Mouse (Mus musculus): Measurements from ENCODE around the gene Gatad2a. TPM values are rescaled to one million over a fixed set of nuclear protein-coding genes. Genes with fewer than 3 reads are reported as not detected.

Gatad2a gene
- total RNA-seq, 4 experiments from 2014 or later: 28.0 to 31.2 (median 30.0) TPM

DNA sequence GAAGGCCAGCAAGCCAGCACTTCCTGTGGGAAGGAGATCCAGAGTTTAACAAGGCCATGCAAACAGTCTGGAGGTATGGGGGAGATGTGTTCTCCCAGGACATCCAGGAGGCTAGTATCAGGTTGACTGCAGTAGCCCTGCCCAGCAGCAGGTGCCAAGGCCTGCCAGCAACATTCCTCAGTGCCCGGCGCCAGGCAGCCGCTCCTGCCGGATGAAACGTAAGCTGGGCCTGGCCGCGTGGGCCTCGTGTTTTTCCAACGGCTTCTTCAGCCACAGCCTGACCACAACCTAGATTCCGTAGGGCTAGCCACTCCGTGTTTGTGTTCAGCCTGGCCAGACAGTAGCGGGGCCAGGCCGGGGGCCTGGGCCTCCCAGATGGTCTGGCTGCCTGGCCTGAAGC, 121.5 kb downstream of the Gatad2a start:
- no peak for DNase-seq (ENCODE audit: low spot score)

DNA sequence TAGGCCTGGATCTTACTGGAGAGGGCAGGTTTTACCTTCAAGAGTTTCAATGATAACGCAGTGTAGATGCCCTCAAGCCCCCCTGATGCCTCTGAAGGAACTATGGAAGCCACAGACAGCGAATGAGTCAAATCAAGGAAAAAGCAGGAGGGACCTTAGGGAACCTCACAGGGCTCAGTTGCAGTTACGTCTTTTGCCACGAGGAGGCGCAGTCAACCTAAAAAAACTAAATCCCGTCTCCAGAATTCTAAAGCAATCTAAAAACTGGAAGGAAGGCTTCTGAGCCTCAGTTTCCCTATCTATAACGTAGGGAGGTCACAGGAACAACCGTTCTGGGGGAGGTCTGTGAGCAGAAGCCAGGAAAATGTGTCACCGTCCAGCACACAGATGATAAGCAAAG, 122.0 kb downstream of the Gatad2a start:
- peak; percentile 65 for DNase-seq (ENCODE audit: low spot score)

DNA sequence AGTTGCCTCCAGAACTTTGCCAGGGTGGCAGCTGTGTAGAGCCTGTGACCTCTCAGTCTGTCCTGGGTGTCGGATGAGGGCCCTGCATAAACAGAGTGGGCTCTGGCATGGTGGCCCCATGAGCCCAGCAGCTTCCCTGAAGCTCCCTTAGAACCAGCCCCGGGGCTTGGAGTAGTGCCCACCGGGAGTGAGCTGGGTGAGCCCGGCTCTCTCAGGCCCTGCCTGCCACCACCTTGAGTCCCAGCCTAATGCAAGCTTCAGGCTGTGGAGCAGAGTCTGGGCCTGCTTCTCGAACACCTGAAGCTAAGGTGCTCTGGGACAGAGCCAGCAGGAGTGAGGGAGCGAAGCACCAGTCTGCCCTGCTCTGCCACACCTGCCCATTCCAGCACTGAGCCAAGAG, 125.3 kb downstream of the Gatad2a start:
- DNase-seq (ENCODE audit: low spot score): no peak

DNA sequence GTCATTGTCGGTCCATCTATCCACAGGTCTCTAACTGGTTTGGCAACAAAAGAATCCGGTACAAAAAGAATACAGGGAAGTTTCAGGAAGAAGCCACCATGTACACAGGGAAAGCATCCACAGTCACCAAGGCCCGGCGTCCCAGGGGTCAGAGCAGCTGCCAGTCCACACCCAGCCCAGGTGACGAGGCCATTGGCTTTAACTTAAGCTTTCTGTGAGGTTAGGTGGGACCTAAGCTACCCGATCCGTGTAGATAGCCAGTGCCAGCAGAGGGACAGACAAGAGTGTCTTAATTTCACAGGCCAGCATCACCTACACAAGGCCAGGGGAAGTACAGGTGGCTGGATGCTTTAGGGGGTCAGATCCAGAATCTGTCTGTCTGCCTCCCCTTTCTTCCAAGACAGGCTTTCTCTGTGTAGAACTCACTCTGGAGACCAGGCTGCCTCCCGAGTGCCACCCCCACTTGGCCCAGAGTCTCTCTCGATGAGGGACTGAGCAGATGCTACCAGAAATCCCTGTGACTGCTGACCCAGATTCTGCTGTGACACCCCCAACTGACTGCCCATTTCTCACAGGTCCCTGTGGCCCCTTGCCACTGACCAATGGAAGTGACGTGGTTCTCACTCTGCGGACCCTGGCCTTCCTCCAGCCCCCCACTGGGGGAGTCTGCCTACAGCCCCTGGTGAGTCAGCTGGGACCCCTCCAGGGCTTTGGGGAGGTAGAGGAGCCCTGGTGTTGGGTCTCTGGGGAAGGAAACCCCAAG, 126.0 kb downstream of the Gatad2a start:
- no peak for DNase-seq (ENCODE audit: low spot score)

DNA sequence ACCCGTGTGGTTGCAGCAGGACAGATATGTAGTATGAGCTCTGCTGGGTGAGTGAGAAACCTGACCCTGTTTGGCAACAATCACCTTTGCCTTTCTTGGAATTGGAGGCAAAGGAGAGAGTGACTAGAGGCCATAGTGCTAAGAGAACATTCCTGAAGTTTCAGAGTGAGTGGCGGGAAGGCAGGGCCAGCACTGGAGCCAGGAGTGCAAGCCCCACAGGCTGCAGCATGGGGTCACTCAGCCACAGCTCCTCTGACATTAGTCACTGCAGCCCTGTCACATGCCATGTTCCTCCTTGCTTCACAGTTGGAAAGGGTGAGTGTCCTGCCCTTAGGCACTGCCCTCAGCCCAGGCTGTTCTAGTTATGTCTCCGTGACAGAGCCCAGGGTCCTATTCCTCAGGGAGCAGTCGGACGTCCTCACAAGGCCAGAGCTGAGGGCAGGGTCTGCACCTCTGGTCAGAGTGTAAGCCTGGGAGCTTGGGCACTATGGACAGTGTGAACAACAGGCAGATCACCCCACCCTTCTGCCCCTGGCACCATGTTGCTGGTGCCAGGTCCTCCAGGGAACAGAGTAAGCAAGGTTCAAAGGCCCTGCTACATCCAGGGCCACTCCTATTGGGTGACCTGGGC, 128.4 kb downstream of the Gatad2a start:
- no peak for DNase-seq (ENCODE audit: low spot score)

DNA sequence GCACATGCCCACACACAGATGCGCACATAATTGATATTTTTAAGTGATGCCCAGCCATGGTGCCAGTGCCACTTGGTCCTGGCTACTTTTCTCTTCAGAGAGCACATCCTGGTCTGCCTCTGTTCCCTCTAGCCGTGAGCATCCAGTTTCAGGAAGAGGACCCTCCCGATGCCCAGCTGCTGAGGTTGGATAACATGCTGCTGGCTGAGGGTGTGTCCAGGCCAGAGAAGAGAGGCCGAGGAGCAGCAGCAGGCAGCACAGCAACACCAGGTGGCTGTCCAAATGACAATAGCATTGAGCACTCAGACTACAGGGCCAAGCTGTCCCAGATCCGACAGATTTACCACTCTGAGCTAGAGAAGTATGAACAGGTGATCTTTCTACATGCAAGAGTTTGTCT, 132.0 kb downstream of the Gatad2a start:
- DNase-seq (ENCODE audit: low spot score): no peak

DNA sequence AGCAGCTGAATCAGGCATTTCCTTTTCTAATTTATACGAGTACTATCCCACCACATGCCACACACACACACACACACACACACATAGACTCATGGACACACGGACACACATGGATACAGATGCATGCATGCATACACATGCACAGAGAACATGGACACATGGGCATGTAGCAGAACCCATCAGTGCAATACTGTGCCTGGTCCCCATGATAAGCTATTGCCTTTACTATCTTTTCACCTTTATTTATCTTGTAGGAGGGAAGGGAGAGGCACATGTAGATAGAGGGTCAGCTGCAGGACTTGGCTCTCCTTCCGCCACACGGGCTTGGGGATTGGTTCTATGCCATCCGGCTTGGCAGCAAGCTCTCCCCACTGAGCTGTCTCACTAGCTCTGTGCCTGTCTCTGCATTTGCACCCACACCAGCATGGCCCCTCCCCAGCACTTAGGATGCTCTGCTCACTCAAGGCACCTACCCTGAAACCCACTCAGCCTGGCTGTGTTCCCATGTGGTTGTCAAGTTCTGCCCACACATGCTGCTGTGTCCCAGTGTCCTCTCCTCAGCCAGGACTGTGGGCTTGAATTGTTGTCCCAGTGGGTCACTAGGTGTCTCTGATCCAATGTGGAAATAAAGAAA, 132.7 kb downstream of the Gatad2a start:
- DNase-seq (ENCODE audit: low spot score): no peak

DNA sequence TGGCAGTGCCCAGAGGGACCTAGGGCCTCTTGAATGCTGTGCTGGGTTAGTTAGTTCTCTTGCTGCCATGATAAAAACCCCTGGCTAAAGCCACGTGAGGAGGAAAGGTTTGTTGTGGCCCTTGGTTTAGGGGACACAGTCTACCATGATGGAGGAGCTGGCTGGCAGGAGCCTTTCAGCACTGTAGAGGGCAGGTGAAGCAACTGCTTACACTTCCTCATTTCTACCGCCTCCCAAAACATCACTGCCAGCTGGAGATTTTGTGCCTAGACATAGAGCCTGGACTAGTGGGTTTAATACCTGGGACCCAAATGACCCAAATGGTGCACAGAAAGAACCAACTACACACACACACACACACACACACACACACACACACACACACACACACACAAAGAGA, 134.9 kb downstream of the Gatad2a start:
- DNase-seq (ENCODE audit: low spot score): no peak

DNA sequence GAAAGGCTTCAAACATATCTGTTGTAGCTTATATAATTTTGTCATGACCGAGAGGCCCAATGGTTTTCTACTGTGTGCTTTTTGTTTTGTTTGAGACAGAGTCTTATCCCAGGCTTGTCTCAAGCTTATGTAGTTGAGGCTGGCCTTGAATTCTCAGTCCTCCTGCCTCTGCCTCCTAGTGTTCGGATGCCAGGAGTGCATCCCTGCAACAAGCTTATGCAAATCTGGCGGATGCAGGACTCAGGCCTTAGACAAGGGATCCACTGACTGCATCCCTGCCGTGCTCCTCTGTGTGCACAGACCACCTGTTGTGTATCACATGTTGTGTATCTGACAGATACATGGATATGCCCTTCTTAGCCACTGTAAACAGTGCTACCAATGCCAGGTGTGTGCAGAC, 135.4 kb downstream of the Gatad2a start:
- no peak for DNase-seq (ENCODE audit: low spot score)

Other genes starting within 250 kb of the Gatad2a start
- 1 to 10 TPM; 2.1 to 2.9 (median 2.6) TPM for gene Zfp963, start 246.4 kb downstream of the Gatad2a start, total RNA-seq (2022)
- 1 to 10 TPM in 2 of 4 experiments, under 1 TPM in 1, not detected in 1; 0.57 to 1.9 (median 1.1) TPM for gene Gm20422, start 221.5 kb downstream of the Gatad2a start, total RNA-seq (2022)
- gene Atp13a1, start 205.2 kb downstream of the Gatad2a start, total RNA-seq (2022): 10 to 100 TPM; 12.5 to 13.6 (median 13.4) TPM
- gene Zfp866, start 205.2 kb downstream of the Gatad2a start, total RNA-seq (2022): 10 to 100 TPM; 13.7 to 15.6 (median 15.0) TPM
- 1 to 10 TPM; 4.1 to 6.9 (median 4.8) TPM for gene Gmip, start 187.7 kb downstream of the Gatad2a start, total RNA-seq (2022)
- gene Lpar2, start 174.0 kb downstream of the Gatad2a start, total RNA-seq (2022): under 1 TPM in 3 of 4 experiments, not detected in 1; 0.22 to 0.31 (median 0.26) TPM
- under 1 TPM in 2 of 4 experiments, not detected in 2; 0.29 to 1.00 TPM for gene Pbx4, start 163.9 kb downstream of the Gatad2a start, total RNA-seq (2022)
- 1 to 10 TPM; 1.3 to 3.1 (median 2.4) TPM for gene Cilp2, start 108.7 kb downstream of the Gatad2a start, total RNA-seq (2022)
- under 1 TPM in 1 of 4 experiments, not detected in 3; 0.19 TPM for gene Tssk6, start 94.2 kb downstream of the Gatad2a start, total RNA-seq (2022)
- gene Ndufa13, start 93.8 kb downstream of the Gatad2a start, total RNA-seq (2022): 100 to 1,000 TPM; 373 to 528 (median 455) TPM
- gene Yjefn3, start 93.7 kb downstream of the Gatad2a start, total RNA-seq (2022): 10 to 100 TPM in 3 of 4 experiments, 1 to 10 TPM in 1; 9.5 to 16.7 (median 13.2) TPM
- 10 to 100 TPM; 29.6 to 34.3 (median 31.3) TPM for gene Mau2, start 46.4 kb upstream of the Gatad2a start, total RNA-seq (2022)
- 10 to 100 TPM; 17.0 to 21.6 (median 19.1) TPM for gene Sugp1, start 46.4 kb upstream of the Gatad2a start, total RNA-seq (2022)
- under 1 TPM; 0.44 to 0.90 (median 0.72) TPM for gene Tm6sf2, start 76.5 kb upstream of the Gatad2a start, total RNA-seq (2022)
- gene Hapln4, start 87.1 kb upstream of the Gatad2a start, total RNA-seq (2022): under 1 TPM in 1 of 4 experiments, not detected in 3; 0.06 TPM
- under 1 TPM in 1 of 4 experiments, not detected in 3; 0.13 TPM for gene Ncan, start 124.5 kb upstream of the Gatad2a start, total RNA-seq (2022)
- 1 to 10 TPM; 7.5 to 8.9 (median 8.4) TPM for gene Nr2c2ap, start 134.9 kb upstream of the Gatad2a start, total RNA-seq (2022)
- 10 to 100 TPM; 16.7 to 22.7 (median 18.8) TPM for gene Rfxank, start 142.8 kb upstream of the Gatad2a start, total RNA-seq (2022)
- 10 to 100 TPM; 17.9 to 23.3 (median 23.2) TPM for gene Borcs8, start 143.1 kb upstream of the Gatad2a start, total RNA-seq (2022)
- gene Mef2b, start 143.3 kb upstream of the Gatad2a start, total RNA-seq (2022): under 1 TPM in 3 of 4 experiments, not detected in 1; 0.25 to 0.78 (median 0.29) TPM
- gene Tmem161a, start 176.0 kb upstream of the Gatad2a start, total RNA-seq (2022): 100 to 1,000 TPM in 3 of 4 experiments, 10 to 100 TPM in 1; 93.6 to 114 (median 106) TPM
- gene Slc25a42, start 215.9 kb upstream of the Gatad2a start, total RNA-seq (2022): 10 to 100 TPM; 43.7 to 67.9 (median 57.0) TPM
- gene Sugp2, start 237.8 kb upstream of the Gatad2a start, total RNA-seq (2022): 10 to 100 TPM; 39.4 to 47.4 (median 41.7) TPM
- 1 to 10 TPM; 6.8 to 9.0 (median 7.4) TPM for gene Armc6, start 238.1 kb upstream of the Gatad2a start, total RNA-seq (2022)